Comparison of ENCODE assay signal across 9 mouse cellular contexts in the genomic region with DNA sequence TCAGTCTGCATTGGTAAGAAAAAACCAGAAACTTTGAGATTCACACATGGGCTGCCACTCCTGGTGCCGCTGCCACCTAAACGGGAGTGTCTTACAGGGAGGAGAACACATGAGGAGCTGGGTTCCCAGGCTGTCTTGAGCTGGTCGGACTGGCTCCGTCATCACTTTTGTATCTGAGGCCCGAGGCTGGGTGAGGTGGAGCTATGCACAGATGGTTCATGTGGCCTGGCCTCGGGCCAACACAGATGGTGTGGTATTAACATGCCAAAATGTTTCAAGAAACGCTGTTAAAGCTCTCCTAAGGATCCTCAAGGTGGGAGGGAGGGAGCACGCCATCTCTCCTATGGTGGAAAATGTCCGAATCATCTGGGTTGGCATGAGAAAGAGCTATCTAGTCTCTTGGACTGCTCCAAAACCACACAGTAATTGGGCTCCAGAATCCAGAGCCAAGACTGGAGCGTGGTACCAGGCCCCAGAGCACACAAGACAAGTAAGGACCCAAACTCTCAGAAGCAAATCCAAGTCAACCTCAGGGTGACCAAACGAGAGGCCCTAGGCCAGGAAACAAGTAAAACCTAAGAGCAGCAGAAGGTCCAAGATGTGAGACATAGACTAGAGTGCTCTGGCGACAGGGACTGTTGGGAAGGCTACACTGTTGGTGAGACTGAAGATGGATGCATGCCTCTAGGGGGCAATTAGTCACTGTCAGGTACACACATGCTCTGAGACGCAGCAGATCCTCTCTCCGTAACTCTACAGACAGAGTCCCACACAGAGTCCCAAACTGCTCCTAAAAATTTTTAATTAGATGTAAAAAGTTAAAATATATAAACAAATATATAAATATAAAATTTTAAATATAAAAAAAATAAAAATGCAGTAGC. TPM values are rescaled to one million over a fixed set of nuclear protein-coding genes. Genes with fewer than 3 reads are reported as not detected.
DNase-seq lines count a peak whose midpoint lies in the region; ATAC-seq and TF ChIP-seq lines count a peak whose summit lies in the region.
"Had no signal": no experiment of that assay in that cellular context is flagged by ENCODE, and none has a peak within 500 bp of the region (broad histone marks: within the 10 kb centered on the region; RNA-seq: fewer than 3 reads in every experiment).

No protein-coding gene starts in this region.

- TF ChIP-seq POLR2A in lung, adult 2 months (IDR thresholded peaks at IDR 0.05; ENCODE audit: borderline replicate concordance, extremely low read depth, low read depth, low read length), result no peak

- DNase-seq in lung, adult 2 months, result no peak
- DNase-seq in cerebellum, adult 11-12 months, result peak; percentile 94
- DNase-seq in layer of hippocampus, adult 9-11 months, result peak; percentile 41
- peak; percentile 51 for DNase-seq in right cerebral cortex, postnatal 4 days
- no peak for DNase-seq in kidney, adult 18-20 months
- DNase-seq in adrenal gland, postnatal 14 days, result no peak

- H3K4me3 ChIP-seq in lung, embryonic 15.5 days, result no peak overlapping the region
- no peak overlapping the region for H3K4me3 ChIP-seq in lung, adult 2 months (replicated peaks; ENCODE audit: extremely low read depth, low read depth, low read length)
- H3K4me3 ChIP-seq in forebrain, embryonic 13.5 days, result no peak overlapping the region
- H3K4me3 ChIP-seq: limb, embryonic 12.5 days had no signal

- WGBS in lung, embryonic 15.5 days, result 52% methylated on average over 14 of the region's 14 CpGs
- 65% methylated on average over 14 of the region's 14 CpGs for WGBS in lung, adult 2 months
- 65% methylated on average over 14 of the region's 14 CpGs for WGBS in forebrain, embryonic 13.5 days

- peak; percentile 35; the same call in 1 of the 2 replicates for ATAC-seq in lung, embryonic 15.5 days (ENCODE audit: borderline replicate concordance, extremely low read depth, low FRiP score, low TSS enrichment)
- ATAC-seq in forebrain, embryonic 13.5 days, result peak; percentile 85

- H3K4me1 ChIP-seq in lung, embryonic 15.5 days, result peaks cover 14% of the 10 kb centered on the region
- no peaks in the 10 kb centered on the region for H3K4me1 ChIP-seq in lung, adult 2 months (ENCODE audit: control insufficient read depth, insufficient read depth, low read length)
- H3K4me1 ChIP-seq in forebrain, embryonic 13.5 days, result peaks cover 10% of the 10 kb centered on the region; the same call in 1 of the 2 replicates

- no peaks in the 10 kb centered on the region for H3K9me3 ChIP-seq in lung, embryonic 15.5 days
- H3K9me3 ChIP-seq in forebrain, embryonic 13.5 days (replicated peaks), result no peaks in the 10 kb centered on the region
- H3K9me3 ChIP-seq: limb, embryonic 12.5 days had no signal

- H3K27ac ChIP-seq in lung, embryonic 15.5 days, result no peak overlapping the region
- peak overlapping the region; percentile 40; the same call in 1 of the 2 replicates for H3K27ac ChIP-seq in forebrain, embryonic 13.5 days
- H3K27ac ChIP-seq: limb, embryonic 12.5 days had no signal

- no peak for TF ChIP-seq CTCF in lung, adult 2 months (IDR thresholded peaks at IDR 0.05; ENCODE audit: insufficient read depth, low read length)

- no peak overlapping the region for H3K4me2 ChIP-seq in lung, embryonic 15.5 days
- H3K4me2 ChIP-seq in forebrain, embryonic 13.5 days, result no peak overlapping the region
- H3K4me2 ChIP-seq: limb, embryonic 12.5 days had no signal

- H3K27me3 ChIP-seq in lung, embryonic 15.5 days, result no peaks in the 10 kb centered on the region
- no peaks in the 10 kb centered on the region for H3K27me3 ChIP-seq in forebrain, embryonic 13.5 days
- H3K27me3 ChIP-seq: limb, embryonic 12.5 days had no signal

- H3K36me3 ChIP-seq in lung, embryonic 15.5 days, result no peaks in the 10 kb centered on the region
- no peaks in the 10 kb centered on the region for H3K36me3 ChIP-seq in forebrain, embryonic 13.5 days (ENCODE audit: poor library complexity, severe bottlenecking)
- H3K36me3 ChIP-seq: limb, embryonic 12.5 days had no signal

- no peak overlapping the region for H3K9ac ChIP-seq in lung, embryonic 15.5 days
- no peak overlapping the region for H3K9ac ChIP-seq in forebrain, embryonic 13.5 days
- H3K9ac ChIP-seq: limb, embryonic 12.5 days had no signal

RNA-seq across cellular contexts. Expression of a gene that starts 53.3 kb away (rescaled TPM):
- polyA plus RNA-seq in lung, embryonic 15.5 days (2015; fragmentation: Nextera tagmentation; extraction: Ambion mirVana), result 50.4 and 55.0 TPM in 2 replicates
- 3.8 and 6.9 TPM in 2 replicates for polyA plus RNA-seq in lung, adult 2 months (2012; rRNA removed)
- polyA plus RNA-seq in forebrain, embryonic 13.5 days (2015; fragmentation: Nextera tagmentation; extraction: Ambion mirVana), result 58.1 and 62.3 TPM in 2 replicates
- 36.8 and 37.0 TPM in 2 replicates for total RNA-seq in adrenal gland, postnatal 14 days (2021)

Comparison
In these comparisons a context has a peak if more than half of its experiments do, and no peak if none do; other contexts are left out.
1. DNase-seq: peak in cerebellum, adult 11-12 months (single experiment), layer of hippocampus, adult 9-11 months (single experiment) and right cerebral cortex, postnatal 4 days (single experiment); none in lung, adult 2 months (single experiment), kidney, adult 18-20 months (single experiment) and adrenal gland, postnatal 14 days (single experiment).